Mouse (Mus musculus) common myeloid progenitor, adult 5-6 weeks (primary cell): ENCODE data around the gene Caprin1. TPM values are rescaled to one million over a fixed set of nuclear protein-coding genes. Genes with fewer than 3 reads are reported as not detected.

Experiments used
- ATAC-seq: replicated peaks from 2 replicates; pipeline ENCODE4 v1.8.0; 2016; ENCODE audit warnings: low read depth, mild to moderate bottlenecking, moderate TSS enrichment, inconsistent platforms; ENCODE audit not compliant: poor library complexity, severe bottlenecking
- total RNA-seq: library from RNA; stranded (forward); fragments of 200-1000, 187-1606 nt; gene quantifications from 2 replicates; pipeline ENCODE4 v1.2.3, GENCODE M21; 2017

Caprin1 gene
- total RNA-seq, 1 experiment from 2014 or later = 606 TPM

- no peak for ATAC-seq
These were observed 6.5 kb upstream of the Caprin1 start for GRCm38 (mm10) chr2:103803770-103804530.

DNA sequence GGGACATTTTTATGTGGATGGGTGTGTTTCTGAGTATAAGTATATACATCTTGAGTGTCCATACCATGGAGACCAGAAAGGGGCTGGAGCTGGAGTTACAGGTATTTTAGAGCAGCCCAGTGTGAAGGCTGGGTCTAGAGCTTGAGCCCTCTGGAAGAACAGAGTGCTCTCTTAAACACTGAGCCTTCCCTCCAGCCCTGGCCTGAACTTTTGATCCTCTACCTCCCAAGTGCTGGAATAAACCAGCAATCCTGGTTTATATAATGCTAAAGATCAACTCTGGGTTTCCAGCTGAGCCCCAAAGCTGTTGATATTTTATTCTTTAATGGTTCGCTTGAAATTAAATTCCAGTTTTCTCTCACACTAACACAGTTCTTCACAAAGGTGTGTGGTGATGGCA, 5.0 kb upstream of the Caprin1 start:
- ATAC-seq = no peak

GRCm38 (mm10) chr2:103796861-103797466, 485 bp downstream of the Caprin1 start:
- peak; percentile 45 for ATAC-seq

- peak; percentile 13; the same call in 1 of the 2 replicates for ATAC-seq
These were observed 1.1 kb downstream of the Caprin1 start for GRCm38 (mm10) chr2:103796211-103796860.

GRCm38 (mm10) chr2:103795843-103796210, 1.6 kb downstream of the Caprin1 start:
- ATAC-seq = peak; percentile 78

GRCm38 (mm10) chr2:103792009-103792408, 5.4 kb downstream of the Caprin1 start:
- no peak for ATAC-seq

DNA sequence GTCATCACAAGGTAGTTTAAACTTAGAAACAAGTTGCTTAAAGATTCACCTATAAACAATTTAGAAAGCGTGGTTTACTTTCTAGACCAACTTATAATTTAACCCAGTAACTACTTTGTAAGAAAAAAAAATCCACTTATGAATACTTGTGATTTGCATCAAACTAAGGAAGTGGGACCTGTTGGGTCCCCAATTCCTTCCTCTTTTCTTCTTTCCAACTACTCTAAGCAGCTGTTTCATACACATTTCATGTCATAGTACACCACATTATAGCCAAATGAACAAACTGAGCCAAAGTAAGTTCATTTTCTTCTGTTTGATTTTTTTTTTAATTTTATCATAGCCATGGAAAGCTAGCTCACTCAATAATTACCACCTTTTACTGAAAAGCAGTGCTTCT, 11.7 kb downstream of the Caprin1 start:
- ATAC-seq = peak; percentile 85

DNA sequence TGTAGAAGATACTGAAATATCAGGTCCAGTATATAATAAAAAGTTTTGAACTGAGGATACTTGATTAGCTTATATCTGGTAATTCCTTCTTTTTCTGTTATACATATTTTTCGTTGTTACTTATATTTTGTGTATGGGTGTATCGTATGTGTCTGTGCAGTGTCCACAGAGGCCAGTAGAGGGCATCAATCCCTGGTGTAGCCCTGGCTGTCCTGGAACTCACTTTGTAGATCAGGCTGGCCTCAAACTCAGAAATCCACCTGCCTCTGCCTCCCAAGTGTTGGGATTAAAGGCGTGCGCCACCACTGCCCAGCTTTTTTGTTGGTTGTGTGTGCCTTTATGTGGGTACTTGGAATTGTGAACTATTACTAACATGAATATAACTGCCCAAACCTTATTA, 12.8 kb downstream of the Caprin1 start:
- ATAC-seq = no peak

DNA sequence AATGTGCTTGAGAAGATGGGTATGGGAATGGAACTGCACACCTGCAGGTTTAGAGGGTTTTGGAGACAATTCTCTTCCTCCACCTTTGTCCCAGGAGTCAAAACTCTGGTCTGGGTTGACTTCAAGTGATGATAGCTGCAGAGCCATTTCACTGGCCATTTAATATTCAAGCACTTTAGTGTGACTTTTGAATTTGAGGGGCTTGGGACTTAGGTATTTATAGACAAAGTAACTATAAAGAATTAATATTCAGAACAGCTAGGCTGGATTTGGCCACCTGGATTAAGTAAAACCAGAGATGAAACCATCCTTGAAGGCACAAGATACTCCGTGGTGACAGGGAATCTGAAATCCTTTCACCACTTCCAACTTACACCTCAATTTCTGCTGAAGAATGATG, 35.0 kb downstream of the Caprin1 start:
- ATAC-seq = no peak

DNA sequence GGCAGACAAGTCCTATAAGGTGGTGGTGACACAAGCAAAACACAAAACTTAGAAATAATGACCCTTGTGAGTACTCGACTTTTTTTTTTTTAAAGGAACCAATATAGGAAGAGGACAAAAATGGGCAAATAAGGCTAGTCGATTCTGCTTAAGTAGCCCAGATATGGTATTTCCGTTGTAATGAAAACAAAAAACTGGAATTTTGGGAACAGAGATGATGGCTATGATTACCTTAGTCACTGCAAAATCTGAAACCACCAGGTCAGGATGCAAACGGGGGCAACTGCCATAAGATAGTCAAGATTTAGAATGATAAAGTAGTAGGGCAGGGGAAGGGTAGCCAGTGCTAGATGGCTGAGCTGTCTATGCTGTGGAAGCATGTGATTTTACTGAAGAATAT, 35.5 kb downstream of the Caprin1 start:
- no peak for ATAC-seq

- peak; percentile 95 for ATAC-seq
These were observed 36.3 kb downstream of the Caprin1 start, which contains the start of gene Nat10 for GRCm38 (mm10) chr2:103760906-103761716. Gene Nat10 (minus strand): TSS chr2:103761270.

- peak; percentile 3; the same call in 1 of the 2 replicates for ATAC-seq
These were observed 37.0 kb downstream of the Caprin1 start for GRCm38 (mm10) chr2:103760421-103760820.

GRCm38 (mm10) chr2:103755458-103756085, 41.9 kb downstream of the Caprin1 start:
- ATAC-seq = no peak

DNA sequence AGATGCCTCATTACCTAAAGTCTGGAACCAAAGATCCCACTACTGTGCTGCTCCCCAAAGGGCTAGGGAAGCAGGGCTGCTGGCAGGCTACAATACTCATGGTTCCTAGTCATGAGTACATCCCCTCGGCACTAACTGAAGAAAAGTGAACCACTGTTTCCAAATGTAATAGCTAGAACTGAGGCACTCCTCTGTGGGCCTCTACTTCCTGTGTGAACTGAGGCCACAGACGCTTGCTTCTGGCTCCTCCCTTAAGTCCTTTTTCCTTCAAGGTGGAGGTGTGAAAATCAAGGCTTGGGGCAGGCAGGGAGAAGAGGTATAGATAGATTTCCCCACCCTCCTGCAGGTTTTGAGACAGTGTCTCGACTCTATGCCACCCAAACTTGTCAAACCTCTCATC, 42.8 kb downstream of the Caprin1 start:
- ATAC-seq = no peak

DNA sequence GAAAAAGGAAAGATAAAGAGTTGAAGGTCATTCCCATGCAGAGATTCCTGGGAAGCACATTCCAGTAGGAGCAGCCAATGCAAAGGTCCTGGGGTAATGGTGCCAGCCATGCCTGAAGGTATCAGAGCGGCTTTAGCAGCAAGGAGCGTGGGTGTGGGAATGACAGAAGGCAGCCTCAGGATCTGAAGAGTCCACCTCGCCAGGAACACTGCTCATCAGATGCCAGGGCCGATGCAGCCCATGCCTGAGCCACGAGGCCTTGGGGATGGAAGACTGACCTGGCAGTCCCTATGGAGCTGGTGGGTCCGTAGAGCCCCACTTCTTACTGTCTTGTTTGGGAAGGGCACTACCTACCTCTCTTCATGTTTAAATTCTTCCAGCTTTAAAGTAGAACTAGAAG, 45.7 kb downstream of the Caprin1 start:
- ATAC-seq = no peak

GRCm38 (mm10) chr2:103749091-103749490, 48.4 kb downstream of the Caprin1 start:
- no peak for ATAC-seq

- no peak for ATAC-seq
These were observed 49.6 kb downstream of the Caprin1 start for GRCm38 (mm10) chr2:103747891-103748290.

GRCm38 (mm10) chr2:103746761-103747160, 50.7 kb downstream of the Caprin1 start:
- ATAC-seq = no peak

- ATAC-seq = no peak
These were observed 51.4 kb downstream of the Caprin1 start for GRCm38 (mm10) chr2:103746096-103746495.

DNA sequence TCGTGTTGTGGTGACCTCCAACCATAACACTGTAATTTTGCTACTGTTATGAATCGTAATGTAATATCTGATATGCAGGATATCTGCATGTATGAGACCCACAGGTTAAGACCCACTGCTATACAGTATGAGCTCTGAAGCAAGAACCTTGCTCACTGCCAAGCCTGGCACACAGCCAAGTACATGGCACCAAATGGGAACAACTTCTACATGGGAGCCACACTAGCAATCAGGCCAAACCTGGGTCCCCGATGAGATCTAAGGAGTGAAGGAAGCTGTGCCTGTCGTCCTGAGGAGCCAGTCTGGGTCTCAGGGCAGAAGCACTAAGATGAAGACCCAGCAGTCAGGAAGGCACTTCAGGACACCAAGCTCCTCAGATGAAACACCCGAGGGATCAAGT, 52.0 kb downstream of the Caprin1 start:
- ATAC-seq = no peak
